Mouse (Mus musculus): ENCODE data around the gene Fat3.

Fat3 gene

GRCm38 (mm10) chr9:16147735-16148134 lies 353.4 kb downstream of the Fat3 start:
- no peak for DNase-seq (ENCODE audit: low read depth, low spot score)

- no peak for DNase-seq (ENCODE audit: low read depth, low spot score)
These were observed 356.4 kb downstream of the Fat3 start for GRCm38 (mm10) chr9:16144684-16145083.

- DNase-seq (ENCODE audit: low read depth, low spot score), result no peak
These were observed 361.8 kb downstream of the Fat3 start for GRCm38 (mm10) chr9:16139300-16139699.

GRCm38 (mm10) chr9:16133098-16133497 lies 368.0 kb downstream of the Fat3 start:
- DNase-seq (ENCODE audit: low read depth, low spot score), result no peak

DNA sequence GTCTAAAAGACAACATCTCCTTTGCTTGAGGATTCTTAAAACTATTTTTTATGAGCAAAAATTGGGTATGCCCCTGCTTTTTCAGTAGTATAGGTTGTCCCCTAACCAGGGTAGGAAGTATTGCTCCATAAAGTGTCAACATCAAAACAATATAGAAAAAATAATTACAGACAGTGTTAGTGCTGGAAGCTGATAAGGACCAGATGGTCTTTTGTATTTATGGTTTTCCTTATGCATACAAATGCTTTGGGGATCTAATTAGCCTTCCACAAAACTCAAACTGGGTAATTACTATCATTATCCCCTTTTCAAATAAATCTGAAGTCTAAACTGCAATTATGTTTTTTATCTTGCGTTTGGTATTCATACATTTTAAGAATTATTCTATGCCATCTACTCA lies 368.5 kb downstream of the Fat3 start:
- DNase-seq (ENCODE audit: low read depth, low spot score), result no peak

GRCm38 (mm10) chr9:16121756-16122155 lies 379.3 kb downstream of the Fat3 start:
- no peak for DNase-seq (ENCODE audit: low read depth, low spot score)

GRCm38 (mm10) chr9:16114821-16115485 lies 386.1 kb downstream of the Fat3 start:
- DNase-seq (ENCODE audit: low read depth, low spot score), result no peak

DNA sequence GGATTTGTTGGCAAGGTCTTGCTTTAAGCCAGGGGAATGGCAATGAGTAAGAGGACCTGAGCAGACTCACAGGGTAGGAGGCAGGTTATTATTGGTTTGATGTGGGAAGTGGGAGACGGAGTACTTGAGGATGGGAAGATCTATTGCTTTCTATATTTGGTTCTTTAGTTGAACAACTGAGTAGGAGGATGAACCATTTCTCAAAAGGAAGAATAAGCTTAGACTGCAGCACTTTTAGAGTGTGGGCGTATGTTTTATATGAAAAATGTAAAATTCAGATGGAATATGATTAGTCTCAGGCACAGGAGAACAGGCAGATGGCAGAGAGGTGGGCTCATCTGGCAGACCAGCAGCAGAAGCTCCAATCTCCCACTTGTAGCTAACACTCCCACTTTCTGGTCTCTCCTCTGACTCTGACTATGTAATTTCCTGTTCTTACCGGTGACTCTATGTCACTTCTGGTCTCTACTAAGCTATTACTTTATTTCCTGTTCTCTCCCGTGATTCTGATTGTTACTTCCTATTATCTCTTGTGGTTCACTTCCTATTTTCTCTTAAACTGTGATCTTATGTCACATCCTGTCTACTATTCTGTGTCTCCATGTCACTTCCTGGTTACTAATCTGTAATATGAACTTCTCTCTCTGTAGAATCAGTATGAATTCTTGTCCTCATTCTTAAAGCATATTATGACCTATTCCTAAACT lies 387.0 kb downstream of the Fat3 start:
- no peak for DNase-seq (ENCODE audit: low read depth, low spot score)

- no peak for DNase-seq (ENCODE audit: low read depth, low spot score)
These were observed 393.2 kb downstream of the Fat3 start for GRCm38 (mm10) chr9:16107900-16108299.

DNA sequence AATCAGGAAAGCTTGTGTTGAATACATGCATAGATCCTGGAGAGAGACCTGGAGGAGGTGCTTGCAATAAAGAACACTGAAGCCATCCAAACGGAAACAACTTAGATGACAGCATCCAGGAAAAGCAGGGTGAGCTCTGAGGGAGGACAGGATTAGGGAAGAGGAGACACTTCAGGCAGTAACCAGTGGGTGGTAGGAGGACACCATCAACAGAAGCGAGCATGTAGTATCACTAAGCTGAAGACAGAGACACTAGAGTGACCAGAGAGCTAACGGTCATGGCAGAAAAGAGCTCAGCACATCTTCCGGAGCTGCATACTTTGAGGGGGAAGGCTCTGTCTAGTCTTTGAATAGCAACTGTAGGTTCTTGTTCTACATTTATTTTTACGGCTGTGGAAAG lies 393.7 kb downstream of the Fat3 start:
- no peak for DNase-seq (ENCODE audit: low read depth, low spot score)

GRCm38 (mm10) chr9:16098553-16098952 lies 402.5 kb downstream of the Fat3 start:
- DNase-seq (ENCODE audit: low read depth, low spot score), result no peak

GRCm38 (mm10) chr9:16093047-16093668 lies 407.9 kb downstream of the Fat3 start:
- DNase-seq (ENCODE audit: low read depth, low spot score), result no peak

DNA sequence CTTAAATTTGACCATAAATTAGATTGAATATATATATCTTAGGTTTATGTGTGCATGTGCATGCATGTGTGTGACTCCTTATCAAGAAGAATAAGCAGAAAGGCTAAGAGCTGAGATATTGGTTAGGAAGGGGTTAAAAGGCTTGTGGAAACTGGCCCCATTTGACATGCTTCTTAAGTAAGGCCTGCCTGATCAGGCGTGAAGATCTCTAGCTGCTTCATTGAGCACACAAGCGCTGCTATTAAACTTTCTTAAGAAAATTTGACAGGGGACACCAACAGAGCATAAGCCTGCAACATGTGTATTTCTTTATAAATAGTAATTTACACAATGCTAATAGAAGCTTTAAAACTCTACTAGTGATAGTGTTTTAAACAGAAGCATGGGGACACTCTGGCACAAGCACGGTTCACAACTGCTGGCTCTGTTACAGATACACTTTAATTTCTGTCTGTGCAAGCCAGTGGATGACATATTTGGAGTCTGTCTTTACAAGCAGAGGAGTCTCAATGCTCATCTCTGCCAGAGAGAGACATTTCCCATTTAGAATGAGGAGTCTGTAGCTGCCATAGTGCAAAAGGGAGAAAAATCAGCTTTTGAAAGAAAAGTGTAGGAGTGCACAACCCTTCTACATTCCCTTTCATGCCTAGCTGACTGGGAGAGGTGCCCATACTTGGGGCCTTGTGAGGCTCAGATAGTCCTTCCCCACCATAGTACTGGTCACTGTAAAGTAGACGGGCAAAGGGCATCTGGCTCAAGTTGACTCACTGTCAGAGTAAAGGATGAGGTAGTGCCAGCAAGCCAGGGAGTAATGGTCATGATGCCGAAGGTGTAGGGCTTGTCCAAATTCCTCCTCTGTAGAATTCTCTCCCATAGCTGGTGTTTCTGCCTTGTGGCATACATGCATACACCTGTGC lies 408.8 kb downstream of the Fat3 start:
- no peak for DNase-seq (ENCODE audit: low read depth, low spot score)

GRCm38 (mm10) chr9:16079292-16079691 lies 421.8 kb downstream of the Fat3 start:
- DNase-seq (ENCODE audit: low read depth, low spot score), result no peak

DNA sequence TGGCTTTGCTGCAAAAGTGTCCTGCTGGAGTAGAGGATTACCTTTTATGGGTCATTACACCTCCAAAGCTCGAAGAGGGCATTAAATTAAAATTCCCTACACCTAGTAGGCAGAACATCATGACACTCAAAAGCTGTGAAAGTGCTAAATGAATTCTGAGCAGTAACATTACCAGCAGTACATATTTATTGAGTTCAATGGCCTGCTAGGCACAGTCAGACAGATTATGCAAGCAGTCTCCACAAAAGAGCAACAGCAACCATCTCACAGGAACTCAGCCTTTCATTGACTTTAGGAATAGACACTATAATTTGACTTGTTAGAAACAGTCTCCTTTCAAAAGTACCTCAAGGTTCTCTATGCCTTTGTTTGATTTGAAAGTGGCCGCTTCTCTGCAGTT lies 426.4 kb downstream of the Fat3 start:
- DNase-seq (ENCODE audit: low read depth, low spot score), result no peak

- DNase-seq (ENCODE audit: low read depth, low spot score), result no peak
These were observed 427.0 kb downstream of the Fat3 start for GRCm38 (mm10) chr9:16074116-16074515.

DNA sequence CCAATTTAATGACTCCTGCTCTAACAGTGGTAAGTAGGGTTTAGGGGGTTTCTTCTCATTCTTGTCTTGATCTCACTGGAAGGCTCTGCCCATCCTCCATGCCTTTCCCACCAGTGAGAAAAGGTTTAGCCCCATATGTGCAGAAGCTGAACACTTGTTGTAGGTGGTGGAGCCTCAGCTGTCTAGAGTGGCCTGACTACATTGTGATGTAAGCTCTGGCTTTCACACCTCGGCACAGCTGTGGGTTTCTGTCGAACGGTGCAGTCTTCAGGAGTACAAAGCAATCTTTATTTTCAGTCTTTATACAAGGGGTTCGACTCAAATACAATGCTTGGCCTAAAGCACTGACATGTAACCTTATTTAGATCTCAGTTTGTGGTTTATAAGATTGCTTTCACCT lies 437.6 kb downstream of the Fat3 start:
- no peak for DNase-seq (ENCODE audit: low read depth, low spot score)

GRCm38 (mm10) chr9:16062472-16062871 lies 438.6 kb downstream of the Fat3 start:
- no peak for DNase-seq (ENCODE audit: low read depth, low spot score)

GRCm38 (mm10) chr9:16046686-16047085 lies 454.4 kb downstream of the Fat3 start:
- no peak for DNase-seq (ENCODE audit: low read depth, low spot score)

GRCm38 (mm10) chr9:16037375-16037774 lies 463.7 kb downstream of the Fat3 start:
- no peak for DNase-seq (ENCODE audit: low read depth, low spot score)

GRCm38 (mm10) chr9:16036346-16036745 lies 464.7 kb downstream of the Fat3 start:
- no peak for DNase-seq (ENCODE audit: low read depth, low spot score)

- no peak for DNase-seq (ENCODE audit: low read depth, low spot score)
These were observed 471.3 kb downstream of the Fat3 start for GRCm38 (mm10) chr9:16029715-16030285.
